Mouse (Mus musculus) intestine, embryonic 15.5 days (tissue): ENCODE results near the gene Gja5. TPM values are rescaled to one million over a fixed set of nuclear protein-coding genes. Genes with fewer than 3 reads are reported as not detected.

ENCODE experiments used
- ATAC-seq: fragments of 200-750 bp; cut with Nextera tagmentation; 2 replicates; pipeline ENCODE4 v1.8.0; 2017; ENCODE audit warnings: moderate TSS enrichment, moderate library complexity
- H3K27ac ChIP-seq: fragments of 300-500 bp; sonication (generic); 2 replicates; pipeline ENCODE4 v1.5.1; 2015; ENCODE audit warnings: mild to moderate bottlenecking, inconsistent platforms
- H3K27me3 ChIP-seq: fragments of 300-500 bp; sonication (generic); replicated peaks from 2 replicates; pipeline ENCODE4 v1.6.1; 2015; ENCODE audit warnings: inconsistent platforms
- H3K36me3 ChIP-seq: fragments of 300-500 bp; sonication (generic); 2 replicates; pipeline ENCODE4 v1.6.1; 2015; ENCODE audit warnings: inconsistent platforms
- H3K4me1 ChIP-seq: fragments of 300-500 bp; sonication (generic); replicated peaks from 2 replicates; pipeline ENCODE4 v1.6.1; 2015; ENCODE audit warnings: inconsistent platforms
- H3K4me2 ChIP-seq: fragments of 300-500 bp; sonication (generic); replicated peaks from 2 replicates; pipeline ENCODE4 v1.6.1; 2015; ENCODE audit warnings: mild to moderate bottlenecking, inconsistent platforms
- H3K4me3 ChIP-seq: fragments of 300-500 bp; sonication (generic); replicated peaks from 2 replicates; pipeline ENCODE4 v1.5.1; 2015; ENCODE audit warnings: inconsistent platforms
- H3K9ac ChIP-seq: fragments of 300-500 bp; sonication (generic); 2 replicates; pipeline ENCODE4 v1.6.1; 2015; ENCODE audit warnings: inconsistent platforms
- H3K9me3 ChIP-seq: fragments of 300-500 bp; sonication (generic); 2 replicates; pipeline ENCODE4 v1.6.1; 2016; ENCODE audit warnings: inconsistent platforms
- WGBS: fragments of 180-500 bp; shearing (Covaris S2); methylation state at CpG from one replicate; pipeline ENCODE4 v1.1.7; 2015; 5-methylcytosine and 5-hydroxymethylcytosine counted together
- polyA plus RNA-seq: library from polyadenylated mRNA; unstranded; fragments of >200 nt; fragmentation: Nextera tagmentation; extraction: Ambion mirVana; gene quantifications from 2 replicates; pipeline ENCODE4 v1.2.1, GENCODE M21; 2015

The Gja5 gene
- polyA plus RNA-seq, 1 experiment from 2014 or later, result 16.4 TPM

DNA sequence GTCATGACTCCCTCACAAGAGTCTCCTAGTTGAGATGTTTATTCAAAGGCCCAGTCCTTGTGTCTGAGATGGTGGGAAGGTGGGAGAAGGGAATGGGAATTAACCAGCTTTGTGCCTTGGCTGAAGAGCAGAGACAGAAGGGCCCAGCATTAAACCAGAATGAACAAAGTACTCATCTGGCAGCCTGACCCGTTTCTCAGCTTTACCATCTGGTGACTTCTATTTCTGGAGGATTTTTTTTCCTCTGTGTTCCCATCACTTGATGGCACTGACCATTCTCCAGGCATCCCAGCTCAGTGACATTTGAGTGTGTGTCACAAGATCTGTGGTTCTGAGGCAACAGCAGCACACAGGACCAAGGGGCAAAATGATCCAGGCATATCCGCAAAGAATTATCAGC, 78.2 kb downstream of the Gja5 start:
- Histone ChIP-seq H3K27me3 (no peaks in the 10 kb centered on the region), H3K4me1 (no peaks in the 10 kb centered on the region), H3K9me3 (no peaks in the 10 kb centered on the region), H3K4me2 (no peak overlapping the region), H3K4me3 (no peak overlapping the region), H3K27ac (no peak overlapping the region), H3K9ac (no peak overlapping the region), H3K36me3 (no peaks in the 10 kb centered on the region)
- WGBS, result 84% methylated on average over 2 of the region's 2 CpGs
- ATAC-seq, result no peak

DNA sequence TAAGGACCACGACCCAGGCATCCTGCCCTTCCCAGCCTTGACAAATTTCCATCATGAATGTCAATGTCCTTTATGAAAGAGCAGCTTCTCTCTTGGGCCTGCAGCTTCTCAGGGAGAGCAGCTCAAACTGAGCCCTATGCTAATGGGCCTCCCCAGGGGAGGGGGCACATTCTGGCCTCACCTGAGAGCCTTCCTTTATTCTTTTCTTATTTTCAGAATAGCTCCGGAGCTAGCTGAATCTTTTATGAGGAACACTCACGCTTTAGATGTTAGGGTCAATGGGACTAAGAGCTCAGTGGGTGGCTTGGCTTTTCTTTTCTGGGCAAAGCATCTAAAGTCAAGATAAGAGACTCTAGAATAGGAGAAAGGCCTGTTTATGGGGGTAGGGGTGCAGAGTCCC, 88.0 kb downstream of the Gja5 start:
- 46% methylated on average over 3 of the region's 3 CpGs for WGBS
- Histone ChIP-seq H3K4me2 (no peak overlapping the region), H3K4me3 (no peak overlapping the region), H3K27me3 (no peaks in the 10 kb centered on the region), H3K9me3 (no peaks in the 10 kb centered on the region), H3K36me3 (no peaks in the 10 kb centered on the region), H3K9ac (no peak overlapping the region), H3K4me1 (no peaks in the 10 kb centered on the region), H3K27ac (no peak overlapping the region)
- ATAC-seq, result no peak

DNA sequence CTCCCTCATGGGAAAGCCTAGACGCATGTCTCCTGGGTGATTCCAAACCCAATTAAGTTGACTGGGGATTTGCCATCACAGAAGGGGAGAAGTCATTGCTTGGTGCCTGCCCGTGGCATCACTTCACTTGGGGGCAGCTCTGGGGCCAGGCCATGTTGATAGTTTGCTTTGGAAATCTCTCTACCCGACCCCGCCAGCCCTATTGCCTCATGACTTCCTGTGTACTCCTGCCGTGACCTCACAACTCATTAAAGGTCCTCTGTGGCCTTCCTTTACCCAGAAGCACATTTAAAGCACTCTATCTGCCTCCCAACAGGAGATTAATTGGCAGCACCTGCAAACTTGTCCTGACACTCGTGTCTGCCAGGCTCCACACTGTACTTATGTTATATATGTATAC, 93.3 kb downstream of the Gja5 start:
- 39% methylated on average over 6 of the region's 6 CpGs for WGBS
- Histone ChIP-seq H3K4me2 (no peak overlapping the region), H3K27ac (no peak overlapping the region)

GRCm38 (mm10) chr3:97003111-97003510, 98.6 kb downstream of the Gja5 start:
- Histone ChIP-seq H3K4me1 (no peaks in the 10 kb centered on the region), H3K27ac (no peak overlapping the region), H3K36me3 (no peaks in the 10 kb centered on the region), H3K27me3 (no peaks in the 10 kb centered on the region), H3K9ac (no peak overlapping the region), H3K4me2 (no peak overlapping the region), H3K4me3 (no peak overlapping the region), H3K9me3 (no peaks in the 10 kb centered on the region)
- no peak for ATAC-seq
- WGBS, result 89% methylated on average over 10 of the region's 10 CpGs

More for the DNA sequence above, 93.3 kb downstream of the Gja5 start:
- H3K27me3 ChIP-seq, result no peaks in the 10 kb centered on the region
- H3K9me3 ChIP-seq, result no peaks in the 10 kb centered on the region
- no peak overlapping the region for H3K4me3 ChIP-seq
- no peak for ATAC-seq
- no peak overlapping the region for H3K9ac ChIP-seq
- H3K4me1 ChIP-seq, result no peaks in the 10 kb centered on the region
- no peaks in the 10 kb centered on the region for H3K36me3 ChIP-seq

DNA sequence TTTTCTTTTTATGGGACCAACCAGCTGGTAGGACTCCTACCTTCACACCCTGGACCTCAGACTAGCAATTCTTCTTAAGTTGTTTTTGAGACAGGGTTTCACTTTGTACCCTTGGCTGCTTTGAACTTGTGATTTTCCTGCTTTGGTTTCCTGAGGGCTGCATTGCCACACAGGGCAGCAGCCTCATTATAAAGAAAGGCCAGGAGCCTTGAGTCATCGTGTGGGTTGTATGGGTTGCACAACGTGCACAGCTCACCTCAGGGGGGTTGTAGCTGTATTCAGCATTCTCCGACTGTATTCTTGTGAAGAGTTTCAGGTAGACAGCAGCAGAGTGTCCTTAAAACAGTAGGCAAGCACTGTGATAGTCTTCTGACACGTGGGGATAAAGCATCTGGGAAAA, 100.0 kb downstream of the Gja5 start:
- no peaks in the 10 kb centered on the region for H3K9me3 ChIP-seq
- 75% methylated on average over 4 of the region's 4 CpGs for WGBS
- no peaks in the 10 kb centered on the region for H3K4me1 ChIP-seq
- H3K9ac ChIP-seq, result no peak overlapping the region
- no peak overlapping the region for H3K4me3 ChIP-seq
- H3K27me3 ChIP-seq, result no peaks in the 10 kb centered on the region
- no peak overlapping the region for H3K4me2 ChIP-seq
- ATAC-seq, result no peak
- H3K27ac ChIP-seq, result no peak overlapping the region
- no peaks in the 10 kb centered on the region for H3K36me3 ChIP-seq

GRCm38 (mm10) chr3:97007010-97007448, 102.5 kb downstream of the Gja5 start:
- no peak overlapping the region for H3K4me3 ChIP-seq
- H3K4me1 ChIP-seq, result no peaks in the 10 kb centered on the region
- no peak overlapping the region for H3K9ac ChIP-seq
- no peaks in the 10 kb centered on the region for H3K36me3 ChIP-seq
- ATAC-seq, result no peak
- no peak overlapping the region for H3K27ac ChIP-seq
- H3K27me3 ChIP-seq, result no peaks in the 10 kb centered on the region
- no peak overlapping the region for H3K4me2 ChIP-seq
- 58% methylated on average over 3 of the region's 3 CpGs for WGBS
- H3K9me3 ChIP-seq, result no peaks in the 10 kb centered on the region

DNA sequence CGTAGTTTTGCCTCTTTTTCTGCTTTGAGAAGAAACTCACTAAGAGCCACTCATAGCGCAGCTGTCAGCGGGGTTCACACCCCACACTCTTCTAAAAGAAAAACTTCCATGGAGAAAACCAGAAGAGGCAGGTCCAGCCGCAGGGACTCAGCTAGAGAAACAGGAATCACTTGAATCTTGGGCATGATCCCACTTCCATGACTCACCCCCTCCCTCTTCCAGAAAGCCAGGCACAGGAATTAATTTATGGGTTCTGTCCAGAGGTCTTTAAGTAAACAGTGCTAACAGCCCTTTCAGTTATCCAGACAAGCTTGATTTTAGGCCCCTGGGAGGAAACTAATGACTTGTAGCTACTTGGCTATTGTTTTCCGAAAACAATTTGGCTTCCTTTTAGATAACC, 120.7 kb downstream of the Gja5 start:
- 0 out of 2 replicates have a peak overlapping the region, but pooled peaks have one; percentile 6 for H3K27ac ChIP-seq
- ATAC-seq, result peak; percentile 78
- no peaks in the 10 kb centered on the region for H3K9me3 ChIP-seq
- no peaks in the 10 kb centered on the region for H3K36me3 ChIP-seq
- H3K4me3 ChIP-seq, result no peak overlapping the region
- 32% methylated on average over 5 of the region's 5 CpGs for WGBS
- no peaks in the 10 kb centered on the region for H3K27me3 ChIP-seq
- H3K4me1 ChIP-seq, result 0 out of 2 replicates have a peak, but pooled peaks cover 6% of the 10 kb centered on the region
- H3K9ac ChIP-seq, result no peak overlapping the region
- H3K4me2 ChIP-seq, result no peak overlapping the region

GRCm38 (mm10) chr3:97032053-97032496, 127.6 kb downstream of the Gja5 start:
- peak overlapping the region; percentile 26 for H3K4me3 ChIP-seq
- H3K4me1 ChIP-seq, result 0 out of 2 replicates have a peak, but pooled peaks cover 2% of the 10 kb centered on the region
- H3K9ac ChIP-seq, result no peak overlapping the region; the same call in 1 of the 2 replicates
- peak overlapping the region; percentile 56 for H3K4me2 ChIP-seq
- H3K27ac ChIP-seq, result no peak overlapping the region
- 0 out of 2 replicates have a peak, but pooled peaks have one; percentile 31 for ATAC-seq
- H3K36me3 ChIP-seq, result no peaks in the 10 kb centered on the region
- H3K27me3 ChIP-seq, result no peaks in the 10 kb centered on the region
- H3K9me3 ChIP-seq, result no peaks in the 10 kb centered on the region
- WGBS, result 1% methylated on average over 10 of the region's 10 CpGs

DNA sequence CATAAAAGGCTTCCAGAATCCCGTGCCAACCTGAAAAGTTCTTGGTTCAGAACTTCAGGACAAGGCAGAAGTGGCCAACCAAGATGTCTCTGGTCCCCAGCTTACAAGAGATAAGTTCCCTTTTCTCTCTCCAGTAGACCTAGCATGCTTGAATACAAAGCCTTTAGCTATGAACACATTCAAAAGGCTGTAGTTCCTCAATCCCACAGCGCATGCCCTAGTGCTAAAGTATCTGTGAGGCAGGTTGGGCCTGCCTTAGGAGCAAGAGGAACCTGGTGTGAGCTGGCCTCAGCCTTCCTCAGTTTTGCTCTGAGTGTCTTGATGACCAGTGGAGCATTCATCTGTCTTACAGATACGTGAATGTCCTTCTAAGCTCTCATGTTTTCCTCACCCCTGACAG, 131.1 kb downstream of the Gja5 start:
- H3K9ac ChIP-seq, result no peak overlapping the region
- 0 out of 2 replicates have a peak, but pooled peaks cover 2% of the 10 kb centered on the region for H3K4me1 ChIP-seq
- H3K4me2 ChIP-seq, result no peak overlapping the region
- WGBS, result 93% methylated on average over 3 of the region's 3 CpGs
- no peaks in the 10 kb centered on the region for H3K9me3 ChIP-seq
- ATAC-seq, result no peak
- no peaks in the 10 kb centered on the region for H3K36me3 ChIP-seq
- H3K27ac ChIP-seq, result no peak overlapping the region
- no peak overlapping the region for H3K4me3 ChIP-seq
- no peaks in the 10 kb centered on the region for H3K27me3 ChIP-seq

DNA sequence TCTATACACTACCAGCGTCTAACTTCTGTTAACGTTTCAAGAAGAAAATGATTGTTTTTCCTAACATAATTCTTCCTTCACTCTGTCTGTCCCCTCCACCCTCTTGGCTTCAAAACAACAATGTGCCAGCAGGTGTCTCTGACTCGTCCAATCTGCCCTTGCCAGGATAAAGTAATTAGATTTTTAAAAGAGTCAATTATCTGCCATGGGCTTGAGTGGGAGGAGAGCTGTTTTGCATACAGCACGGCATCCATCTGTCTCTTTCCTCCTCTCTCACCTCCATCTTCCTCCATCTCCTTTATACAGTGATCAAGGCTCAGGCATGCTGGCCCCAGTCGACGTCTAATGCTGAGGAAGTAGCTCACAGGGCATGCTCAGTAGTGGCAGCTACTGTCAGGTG, 132.6 kb downstream of the Gja5 start:
- Histone ChIP-seq H3K9ac (no peak overlapping the region), H3K27me3 (no peaks in the 10 kb centered on the region), H3K36me3 (no peaks in the 10 kb centered on the region), H3K4me3 (no peak overlapping the region), H3K27ac (no peak overlapping the region), H3K4me2 (no peak overlapping the region), H3K9me3 (no peaks in the 10 kb centered on the region), H3K4me1 (0 out of 2 replicates have a peak, but pooled peaks cover 2% of the 10 kb centered on the region)
- WGBS, result 66% methylated on average over 6 of the region's 6 CpGs
- ATAC-seq, result no peak

DNA sequence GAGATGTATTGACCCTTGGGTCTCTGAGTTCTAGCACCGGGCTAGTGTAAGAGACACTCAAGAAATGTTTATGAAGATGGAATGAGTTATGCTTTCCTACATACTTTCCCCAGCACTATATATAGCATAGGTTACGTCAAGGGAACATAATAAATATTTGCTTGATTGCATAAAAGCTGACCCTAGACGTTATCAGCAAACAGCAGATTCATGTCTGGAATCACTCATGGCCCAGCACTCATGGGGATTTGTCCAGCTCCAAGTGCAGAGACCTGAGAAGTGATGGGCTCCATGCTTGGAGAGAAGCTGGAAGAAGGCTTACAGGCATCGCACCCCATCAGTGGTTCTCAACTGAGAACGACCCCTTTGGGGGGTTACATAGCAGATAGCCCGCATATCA, 135.2 kb downstream of the Gja5 start:
- Histone ChIP-seq H3K36me3 (no peaks in the 10 kb centered on the region), H3K27ac (no peak overlapping the region), H3K9ac (no peak overlapping the region), H3K4me3 (no peak overlapping the region), H3K9me3 (no peaks in the 10 kb centered on the region), H3K27me3 (no peaks in the 10 kb centered on the region), H3K4me2 (no peak overlapping the region), H3K4me1 (no peaks in the 10 kb centered on the region)
- no peak for ATAC-seq
- WGBS, result 54% methylated on average over 6 of the region's 6 CpGs

DNA sequence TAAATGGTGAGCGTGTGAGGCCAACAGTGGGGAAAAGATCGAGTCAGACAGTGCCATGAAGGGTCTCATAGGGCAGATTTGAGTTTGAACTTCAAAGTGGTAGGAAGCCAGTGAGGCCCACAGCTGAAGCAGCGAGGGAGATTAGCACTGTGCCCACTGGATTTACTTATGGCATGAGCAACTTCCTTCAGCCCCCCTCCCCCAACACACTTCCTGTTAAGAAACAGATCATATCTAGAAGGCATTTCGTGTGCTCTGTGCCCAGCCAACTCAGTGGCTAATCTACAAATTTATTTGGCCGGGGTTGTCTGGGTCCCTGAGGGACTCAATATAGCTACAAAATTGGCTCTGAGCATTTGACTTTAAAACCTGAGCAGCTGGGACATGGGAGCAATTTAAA, 139.7 kb downstream of the Gja5 start:
- 60% methylated on average over 5 of the region's 5 CpGs for WGBS

DNA sequence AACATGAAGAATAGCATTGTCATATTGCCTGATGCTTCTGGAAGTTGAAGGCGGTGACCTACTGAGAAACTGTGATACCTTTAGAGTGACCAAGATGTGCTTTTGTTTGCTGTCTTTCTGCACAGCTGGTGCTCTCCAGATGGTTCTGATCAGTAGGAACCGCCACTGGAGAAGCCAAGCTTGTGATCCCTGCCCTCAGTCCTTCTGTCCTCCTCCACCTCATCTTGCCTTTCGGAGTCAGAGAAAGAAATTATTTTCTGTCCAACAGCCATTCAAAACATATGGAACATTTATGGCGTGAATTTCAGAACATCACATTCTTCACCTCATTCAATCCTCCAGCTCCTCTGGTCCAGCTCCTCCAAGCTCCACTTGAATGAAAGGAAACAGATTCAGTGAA, 143.3 kb downstream of the Gja5 start:
- H3K9ac ChIP-seq, result no peak overlapping the region
- no peaks in the 10 kb centered on the region for H3K9me3 ChIP-seq
- H3K4me3 ChIP-seq, result no peak overlapping the region
- whole genome bisulfite sequencing, result 85% methylated on average over 4 of the region's 4 CpGs
- H3K27me3 ChIP-seq, result no peaks in the 10 kb centered on the region
- no peak overlapping the region for H3K4me2 ChIP-seq
- ATAC-seq, result no peak
- H3K27ac ChIP-seq, result no peak overlapping the region
- H3K36me3 ChIP-seq, result no peaks in the 10 kb centered on the region
- H3K4me1 ChIP-seq, result peaks cover 12% of the 10 kb centered on the region; the same call in 1 of the 2 replicates

More for the DNA sequence above, 139.7 kb downstream of the Gja5 start:
- ATAC-seq, result no peak
- no peak overlapping the region for H3K27ac ChIP-seq
- no peak overlapping the region for H3K4me3 ChIP-seq
- H3K9ac ChIP-seq, result no peak overlapping the region
- H3K36me3 ChIP-seq, result no peaks in the 10 kb centered on the region
- no peaks in the 10 kb centered on the region for H3K4me1 ChIP-seq
- H3K9me3 ChIP-seq, result no peaks in the 10 kb centered on the region
- H3K4me2 ChIP-seq, result no peak overlapping the region
- H3K27me3 ChIP-seq, result no peaks in the 10 kb centered on the region
